Mouse (Mus musculus): Measurements from ENCODE around the gene Vsx1.

Vsx1 gene

DNA sequence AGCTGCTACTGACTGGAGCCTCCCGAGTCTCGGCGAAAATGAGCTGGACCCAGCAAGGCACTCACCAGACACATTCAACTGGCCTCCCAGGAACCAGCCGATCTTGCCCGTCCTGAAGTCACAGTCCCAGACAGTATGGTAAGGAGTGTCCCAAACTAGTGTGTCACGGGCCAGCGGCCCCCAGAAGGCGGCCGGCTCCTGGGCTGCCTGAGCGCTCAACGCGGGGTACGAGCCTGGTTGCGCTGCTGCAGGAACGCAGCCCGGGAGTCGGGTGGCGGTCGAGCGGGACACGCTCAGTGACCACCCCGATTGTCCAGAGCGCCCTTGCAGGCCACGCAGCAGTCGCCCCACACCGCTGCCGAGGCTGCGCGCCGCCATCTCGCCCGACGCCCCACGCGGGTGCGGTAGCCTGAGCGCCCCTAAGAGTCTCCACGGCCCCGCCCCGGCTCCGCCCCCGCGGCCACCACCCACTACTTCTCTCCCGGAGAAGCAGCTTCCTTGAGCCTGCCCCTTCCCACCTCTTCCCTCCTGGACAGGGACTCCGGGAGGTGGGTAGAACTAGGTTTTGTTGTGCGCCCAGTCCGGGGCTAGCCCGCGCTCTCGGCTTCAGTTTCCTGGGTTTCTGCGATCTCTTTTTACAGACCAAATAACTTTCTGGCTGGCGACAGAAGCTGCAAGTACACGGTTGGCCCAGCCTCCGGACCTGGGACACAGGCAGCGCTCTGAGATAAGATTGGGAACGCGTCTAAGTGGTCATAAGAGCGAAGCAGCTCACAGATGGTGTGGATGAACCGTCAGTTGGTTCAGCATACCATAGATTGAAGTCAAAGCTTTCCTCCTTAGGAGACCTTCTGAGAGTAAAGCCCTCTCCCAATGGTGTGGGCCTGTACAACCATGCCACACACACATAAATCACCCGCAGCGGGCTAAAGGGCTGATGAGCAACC is 21.1 kb downstream of the Vsx1 start, which contains the start of gene Acss1:
TSS of gene Acss1 (minus strand) at position 681 of the 947 bp plus-strand sequence.
- peak; percentile 31 for DNase-seq (ENCODE audit: low spot score)

DNA sequence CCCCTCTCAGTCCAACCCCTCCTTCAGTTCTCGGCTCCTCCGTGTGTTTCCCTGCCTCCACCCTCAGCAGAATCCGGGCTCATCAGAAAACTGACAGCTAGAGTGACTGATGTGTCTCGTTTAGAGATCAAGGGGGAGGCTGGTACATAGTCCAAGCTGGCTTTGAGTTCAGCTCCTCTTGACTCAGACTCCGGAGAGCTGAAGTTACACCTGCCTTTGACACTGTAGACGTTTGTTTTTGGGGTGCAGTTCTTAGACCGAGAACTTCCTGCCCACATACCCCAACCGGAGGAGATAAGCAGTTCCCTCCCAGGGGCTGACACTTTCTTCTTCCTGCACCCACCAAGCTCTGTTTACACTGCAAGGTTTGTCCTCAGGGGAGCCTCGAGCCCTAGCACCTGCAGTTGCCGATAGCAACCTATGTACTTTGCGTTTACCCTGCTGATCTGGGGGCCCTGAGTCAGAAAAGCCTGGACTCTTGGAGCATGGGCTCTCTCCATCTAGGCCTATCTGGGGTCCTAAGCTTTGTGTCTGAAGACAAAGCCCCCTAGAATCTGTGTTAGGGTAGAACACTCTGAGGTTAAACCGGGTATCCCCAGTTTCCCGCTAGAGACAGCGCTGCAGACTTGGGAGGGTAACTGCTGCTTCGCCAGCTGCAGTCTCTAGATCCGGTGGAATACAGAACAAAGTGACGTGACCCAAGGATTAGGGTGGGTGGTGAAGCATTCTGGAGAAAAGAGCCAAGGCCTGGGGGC is 21.9 kb downstream of the Vsx1 start:
- DNase-seq (ENCODE audit: low spot score): no peak

DNA sequence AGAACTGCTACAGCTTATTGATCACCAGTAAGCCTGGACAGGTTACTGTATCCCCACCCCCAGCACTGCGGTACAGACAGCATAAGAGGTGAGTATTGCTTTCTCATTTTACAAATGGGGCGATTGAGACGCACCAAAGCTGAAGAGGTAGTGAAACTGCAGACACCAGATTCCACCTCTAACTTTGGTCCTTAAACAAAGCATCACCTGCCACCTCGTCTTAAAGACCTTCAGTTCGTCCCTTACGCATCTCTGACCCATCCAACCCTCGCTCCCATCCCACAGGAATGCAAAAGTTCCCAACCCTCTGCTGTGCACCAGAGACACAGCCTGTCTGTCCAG is 22.5 kb downstream of the Vsx1 start:
- DNase-seq (ENCODE audit: low spot score): no peak

DNA sequence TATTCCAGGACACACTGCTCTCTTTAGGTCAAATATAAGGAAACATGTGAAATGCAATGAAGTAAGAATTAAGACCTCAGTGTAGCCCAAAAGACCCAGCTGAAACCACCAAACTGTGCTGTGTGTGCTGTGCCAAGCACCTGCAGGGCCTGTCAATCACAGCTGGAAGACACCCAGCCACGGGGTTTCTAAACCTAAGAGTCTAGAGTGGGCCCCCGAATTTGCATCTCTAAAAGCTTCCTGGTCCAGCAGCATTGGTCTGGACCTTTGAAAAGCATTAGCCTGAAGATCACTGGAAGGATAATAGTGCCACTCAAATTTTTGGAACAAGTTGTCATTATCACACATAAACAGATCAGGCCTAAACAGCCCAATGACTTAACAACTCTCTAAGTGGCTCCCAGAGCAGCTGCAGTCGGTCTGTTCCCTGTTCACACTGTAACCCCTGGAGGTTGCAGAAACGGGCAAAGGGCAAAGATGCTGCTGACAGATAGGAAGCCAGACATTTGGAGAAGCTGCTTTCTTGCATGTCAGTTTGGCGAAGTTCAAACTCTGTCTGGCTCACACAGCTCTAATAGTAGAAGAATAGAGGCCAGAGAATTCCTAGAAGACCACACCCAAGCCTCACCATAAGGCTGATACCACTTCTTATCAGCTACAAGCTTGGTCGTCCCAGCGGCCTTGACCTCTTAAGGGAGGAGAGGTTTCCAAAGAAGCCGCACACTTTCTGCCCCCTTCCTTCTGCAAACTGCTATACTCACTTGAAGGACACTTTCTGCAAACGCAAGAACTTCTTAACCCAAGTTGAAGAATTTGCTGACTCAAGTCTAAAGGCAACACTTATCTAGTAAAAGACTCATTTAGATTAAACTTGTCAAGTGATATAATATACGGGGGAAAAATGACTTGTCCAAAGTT is 23.4 kb downstream of the Vsx1 start:
- DNase-seq (ENCODE audit: low spot score): no peak

DNA sequence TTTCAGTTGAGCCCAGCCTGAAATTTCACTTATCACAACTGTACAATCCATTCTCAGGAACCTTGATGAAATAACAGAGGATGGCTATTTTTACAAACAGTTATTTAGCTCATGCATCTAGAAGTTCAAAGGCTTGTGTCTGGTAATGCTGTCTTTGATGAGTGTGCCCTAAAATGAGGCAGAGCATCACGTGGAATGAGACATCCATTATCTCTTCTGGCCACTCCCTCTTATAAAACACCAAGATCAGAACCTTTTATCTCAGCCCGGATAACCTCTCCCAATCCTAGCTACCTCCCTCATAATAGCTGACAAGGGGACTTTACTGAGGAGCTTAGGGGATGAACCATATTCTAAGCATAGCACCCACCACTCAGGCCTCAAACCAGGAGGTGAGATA is 24.2 kb downstream of the Vsx1 start:
- DNase-seq (ENCODE audit: low spot score): no peak

DNA sequence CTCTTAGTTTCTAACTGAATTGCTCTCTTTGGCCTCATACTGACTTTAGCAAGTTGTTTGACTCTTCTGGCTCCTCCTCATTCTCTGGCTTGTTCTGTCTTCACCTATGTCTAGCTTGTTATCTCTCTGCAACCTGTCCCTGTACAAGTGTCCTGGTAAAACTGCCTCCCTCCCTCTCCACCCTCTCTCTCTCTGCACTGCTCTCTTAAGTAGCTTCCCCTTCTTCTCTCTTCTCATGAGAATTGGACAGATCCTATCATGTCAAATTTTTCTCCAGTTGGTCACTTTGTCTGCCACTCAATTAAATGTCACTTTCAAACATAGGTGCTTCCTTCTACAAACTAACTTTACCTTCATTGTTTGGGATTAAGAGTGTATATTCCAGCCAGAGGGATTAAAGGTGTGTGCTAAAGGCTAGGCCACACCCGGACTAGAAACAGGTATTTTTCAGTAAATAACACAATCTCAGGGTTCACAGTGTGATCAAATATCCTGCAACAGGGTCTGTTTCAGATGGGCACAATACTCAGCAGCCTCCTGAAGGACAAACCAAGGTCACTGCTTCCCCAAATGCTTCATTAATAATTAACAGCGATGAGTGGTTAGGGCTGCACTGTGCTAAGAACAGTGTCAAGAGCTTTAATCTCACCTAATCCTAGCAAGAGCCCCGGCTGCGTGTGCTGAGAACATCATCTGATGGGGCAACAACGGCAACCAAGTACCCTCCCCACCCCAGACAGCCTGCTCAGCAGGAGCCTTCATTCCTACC is 24.8 kb downstream of the Vsx1 start:
- no peak for DNase-seq (ENCODE audit: low spot score)

DNA sequence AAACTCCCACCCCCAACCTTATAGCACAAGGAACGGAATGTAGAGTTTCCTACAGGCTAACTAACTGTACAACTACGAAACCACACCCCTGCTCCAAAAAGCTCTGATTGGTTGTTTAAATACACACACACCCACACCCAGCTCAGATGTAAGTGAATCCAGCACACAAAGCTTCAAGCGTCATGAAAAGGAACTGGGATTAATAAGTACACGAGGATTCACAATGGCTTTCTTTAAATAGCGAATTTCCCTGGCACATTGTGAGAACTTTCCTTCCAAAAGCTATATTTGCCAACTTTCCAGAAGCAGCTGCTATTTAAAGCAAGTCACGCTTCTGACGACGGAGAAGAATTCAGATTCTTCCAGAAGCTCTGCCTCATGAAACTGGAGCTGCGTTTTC is 25.9 kb downstream of the Vsx1 start:
- no peak for DNase-seq (ENCODE audit: low spot score)

DNA sequence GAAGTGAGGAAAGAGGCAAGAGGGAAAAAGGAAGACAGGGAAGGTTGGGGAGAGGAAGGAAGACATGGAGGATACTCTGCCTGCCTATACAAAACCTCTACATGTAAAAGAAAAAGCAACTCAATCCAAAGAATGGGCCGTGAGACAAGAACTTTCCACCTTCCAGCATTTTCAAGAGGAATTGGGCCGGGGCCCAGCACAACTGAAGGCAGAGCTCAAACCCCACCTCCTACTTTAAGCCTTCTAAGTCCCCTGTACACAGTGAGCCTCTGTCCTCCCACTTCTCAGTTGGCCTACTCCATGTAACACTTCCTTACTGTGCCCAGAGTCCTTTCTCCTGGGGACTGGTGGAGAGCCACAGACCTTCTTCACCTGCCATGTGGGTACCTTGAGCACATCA is 27.2 kb downstream of the Vsx1 start:
- DNase-seq (ENCODE audit: low spot score): no peak

DNA sequence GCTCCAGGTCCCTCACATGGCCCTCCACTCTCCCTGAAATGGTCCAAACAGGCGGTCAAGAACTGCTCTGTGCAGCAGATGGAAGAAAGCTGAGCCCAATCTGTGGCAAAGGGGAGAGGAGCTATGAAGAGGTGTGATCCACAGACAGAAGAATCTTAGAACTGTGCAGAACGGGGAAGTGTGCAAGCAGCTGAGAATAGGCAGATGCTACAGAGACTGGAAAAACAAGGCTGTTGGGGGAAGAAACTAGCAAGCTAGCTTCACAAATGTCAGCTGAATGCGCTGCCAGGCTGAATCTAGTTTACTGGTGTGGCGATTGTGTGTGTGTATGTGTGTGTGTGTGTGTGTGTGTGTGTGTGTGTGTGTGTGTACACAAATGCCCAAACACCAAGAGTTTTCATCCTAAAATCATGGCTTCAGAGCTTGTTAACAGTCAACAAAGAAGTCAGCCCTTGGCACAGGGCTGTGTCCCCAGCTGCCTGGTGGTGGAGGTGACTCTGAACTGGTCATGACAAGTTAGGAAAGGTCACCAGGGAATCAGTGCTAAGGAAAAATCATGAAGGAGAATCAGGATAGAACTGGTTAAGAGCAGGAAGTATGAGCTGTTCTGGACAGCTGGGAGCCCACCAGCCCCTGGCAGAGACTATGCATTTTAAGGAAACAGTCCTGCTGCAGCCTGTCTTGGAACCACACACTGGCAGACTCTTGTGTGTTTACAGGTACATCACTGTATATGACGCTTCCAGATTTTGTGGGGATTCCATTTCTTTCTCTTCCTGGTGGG is 28.3 kb downstream of the Vsx1 start:
- no peak for DNase-seq (ENCODE audit: low spot score)

DNA sequence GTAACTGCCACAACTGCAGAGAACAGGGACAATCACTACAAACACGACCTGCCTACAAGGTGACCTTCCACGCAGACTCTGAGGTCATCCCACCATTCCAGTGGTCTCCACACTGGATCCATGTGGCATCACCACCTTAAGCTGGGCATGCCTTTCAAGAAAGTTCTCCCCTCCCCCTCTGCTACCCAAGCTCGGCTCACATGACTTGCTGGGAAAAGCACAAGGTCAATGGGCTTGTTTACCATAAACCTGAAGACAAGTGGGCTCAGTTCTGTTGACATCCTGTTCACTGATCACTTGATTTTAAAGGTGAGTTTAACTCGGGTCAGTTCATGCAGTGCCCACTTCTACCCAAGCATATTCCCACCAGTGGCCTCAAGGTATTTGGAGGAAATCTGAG is 29.1 kb downstream of the Vsx1 start:
- DNase-seq (ENCODE audit: low spot score): no peak

DNA sequence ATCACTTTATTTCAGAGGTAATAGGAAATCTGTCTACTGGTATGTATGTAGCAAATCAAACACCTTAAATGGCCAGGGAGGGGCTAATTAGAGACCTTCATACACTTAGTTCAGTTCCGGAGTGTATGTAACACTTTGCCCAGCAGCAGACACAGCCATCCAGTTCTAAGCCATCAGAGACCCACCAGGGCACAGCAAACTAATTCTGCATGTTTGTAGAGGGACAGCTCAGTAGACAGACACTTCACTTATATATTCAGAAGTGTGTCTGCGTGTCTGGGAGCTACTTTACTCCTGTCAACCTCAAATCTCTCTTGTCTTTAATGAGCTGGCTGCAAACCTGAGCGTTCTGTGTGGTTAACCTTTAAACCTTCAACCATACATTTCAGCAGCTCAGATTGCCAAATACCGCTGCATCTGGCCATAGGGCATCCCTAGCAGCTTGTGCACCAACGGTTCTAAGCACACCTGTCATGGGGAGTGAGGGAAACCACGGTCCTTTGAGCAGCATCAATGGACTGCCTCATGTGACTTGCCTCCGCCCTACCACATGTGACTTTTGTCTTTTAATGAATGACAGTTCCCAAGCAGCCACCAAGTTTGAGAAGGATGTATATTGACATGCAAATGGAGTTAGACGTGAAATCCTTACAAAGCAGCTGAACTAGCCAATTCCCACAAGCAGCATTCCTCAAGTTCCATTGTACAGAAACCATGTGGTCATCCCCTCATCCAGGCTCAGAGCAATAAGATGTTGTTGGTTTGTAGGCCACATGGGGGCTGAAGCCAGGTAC is 32.0 kb downstream of the Vsx1 start:
- DNase-seq (ENCODE audit: low spot score): no peak

DNA sequence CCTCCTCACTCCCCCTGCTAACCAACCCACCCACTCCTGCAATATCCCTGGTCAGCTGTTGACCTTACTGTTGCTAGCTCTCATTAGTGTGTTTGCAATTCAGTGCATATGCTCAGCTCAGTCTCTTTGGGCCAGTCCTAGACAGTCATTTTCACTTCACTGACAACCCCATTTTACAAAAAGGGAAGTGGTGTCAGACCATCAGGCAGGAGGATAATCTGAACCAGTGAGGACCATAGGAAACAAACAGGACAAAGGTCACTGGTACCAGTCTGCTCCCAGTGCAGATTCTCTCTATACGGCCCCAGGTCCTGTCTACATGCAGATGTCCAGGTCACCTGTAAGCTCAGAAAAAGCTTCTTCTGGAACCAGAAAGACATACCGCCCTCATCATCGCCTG is 33.0 kb downstream of the Vsx1 start:
- no peak for DNase-seq (ENCODE audit: low spot score)

DNA sequence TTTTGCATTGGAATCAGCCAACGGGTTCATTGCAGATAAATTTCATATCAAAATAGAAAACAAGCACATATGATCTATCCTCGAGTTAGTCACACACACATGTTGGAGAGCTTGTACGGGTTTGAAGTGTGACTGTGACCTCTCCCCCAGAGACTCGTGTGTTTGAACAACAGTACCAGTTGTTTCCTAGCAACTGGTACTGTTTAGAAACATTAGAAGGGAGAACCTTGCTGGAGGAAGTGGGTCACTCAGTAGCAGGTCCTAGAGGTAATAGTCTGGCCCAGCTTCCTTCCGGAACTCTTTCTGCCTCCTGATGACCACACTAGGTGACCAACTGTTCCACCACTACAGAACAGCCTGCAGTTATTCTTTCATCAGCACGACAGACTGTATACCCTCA is 33.9 kb downstream of the Vsx1 start:
- DNase-seq (ENCODE audit: low spot score): no peak

DNA sequence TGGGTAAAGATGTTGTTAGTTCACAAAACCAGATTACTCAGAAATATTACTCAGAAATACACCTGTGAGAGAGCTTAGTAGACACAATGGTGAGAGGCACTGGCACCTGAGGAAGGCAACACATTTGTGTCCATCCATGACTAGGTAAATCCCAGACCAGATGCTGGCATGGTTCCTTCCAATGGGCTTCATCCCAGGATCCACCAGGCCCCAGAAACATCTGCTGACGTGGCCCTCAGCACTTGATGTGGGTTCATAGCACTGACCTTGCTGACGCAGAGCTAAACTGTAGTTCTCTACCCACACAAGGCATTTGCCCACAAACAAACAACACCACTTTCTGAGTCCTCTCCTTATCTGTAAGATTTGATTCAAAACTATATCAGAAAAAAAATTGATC is 34.3 kb downstream of the Vsx1 start:
- DNase-seq (ENCODE audit: low spot score): no peak

DNA sequence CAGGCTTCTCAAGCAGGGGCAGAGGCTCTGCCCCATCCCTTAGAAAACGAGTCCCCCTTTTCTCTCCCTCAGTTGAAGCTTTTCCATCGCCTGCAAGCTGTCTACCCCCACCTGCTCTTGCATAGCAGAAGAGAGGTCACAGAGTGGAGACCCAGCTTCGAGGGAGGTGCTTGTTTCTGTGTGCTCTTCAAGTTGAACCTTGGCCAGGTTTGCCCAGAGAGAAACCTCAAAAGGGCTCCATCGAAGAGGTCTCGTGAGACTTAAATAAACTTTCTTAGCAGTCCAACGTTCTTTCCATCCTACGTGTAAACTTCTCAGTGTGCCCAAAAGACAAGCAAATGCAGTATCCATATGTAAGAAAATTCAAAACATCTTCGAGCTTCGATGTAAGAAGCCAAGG is 37.8 kb downstream of the Vsx1 start:
- no peak for DNase-seq (ENCODE audit: low spot score)

DNA sequence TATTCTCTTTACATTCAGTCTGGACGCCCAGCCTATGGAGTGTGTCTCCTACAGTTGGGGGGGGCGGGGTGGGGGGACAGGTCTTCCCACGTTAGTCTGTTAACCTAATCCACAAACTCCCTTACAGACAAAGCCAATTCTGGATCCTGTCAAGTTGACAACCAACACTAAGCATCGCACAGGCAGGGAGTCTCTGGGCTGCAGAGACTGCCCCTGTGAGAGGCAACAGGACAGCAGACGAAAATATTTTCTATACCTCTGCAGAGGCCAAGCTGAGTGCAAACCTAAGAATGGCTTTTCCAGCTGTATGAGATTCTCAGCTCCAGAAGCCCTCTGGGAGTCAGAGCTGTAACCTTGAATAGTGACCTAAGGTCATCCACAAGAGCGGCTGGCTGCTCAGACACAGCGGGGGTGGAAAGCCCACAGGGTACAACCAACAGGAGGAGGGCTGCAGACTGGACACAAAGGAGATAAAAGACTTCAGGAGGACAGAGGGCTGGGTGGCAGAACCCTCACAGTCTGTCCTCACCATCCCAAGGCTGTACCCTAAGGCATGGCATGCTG is 38.6 kb downstream of the Vsx1 start:
- DNase-seq (ENCODE audit: low spot score): no peak

DNA sequence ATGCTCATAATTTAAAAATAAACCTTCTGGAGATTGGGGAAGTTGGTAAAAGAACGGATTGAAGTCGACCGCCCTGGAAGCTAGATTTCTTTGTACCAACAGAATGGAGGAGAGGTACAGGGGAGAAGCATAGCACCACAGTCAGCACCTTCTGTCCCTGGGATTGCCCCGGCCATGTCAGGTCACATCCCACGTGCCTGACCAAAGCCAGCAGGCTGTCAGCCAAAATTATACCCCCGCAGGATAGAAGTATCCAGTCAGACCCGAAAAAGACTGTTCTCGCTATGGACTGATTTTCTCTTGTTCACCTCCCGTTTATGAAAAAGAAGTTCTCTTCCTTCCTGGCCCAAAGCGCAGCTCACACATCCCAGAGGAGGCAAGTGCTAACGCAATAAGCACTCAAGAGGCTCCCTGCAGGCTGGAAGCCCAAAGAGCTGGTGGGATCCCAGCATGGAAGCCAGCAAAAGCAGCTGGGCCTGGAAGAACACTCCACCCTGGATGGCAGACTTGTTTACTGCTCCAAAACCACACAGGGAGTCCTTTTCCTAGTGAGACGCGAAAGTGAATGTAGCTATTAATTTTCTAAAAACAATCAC is 40.8 kb downstream of the Vsx1 start:
- DNase-seq (ENCODE audit: low spot score): no peak

DNA sequence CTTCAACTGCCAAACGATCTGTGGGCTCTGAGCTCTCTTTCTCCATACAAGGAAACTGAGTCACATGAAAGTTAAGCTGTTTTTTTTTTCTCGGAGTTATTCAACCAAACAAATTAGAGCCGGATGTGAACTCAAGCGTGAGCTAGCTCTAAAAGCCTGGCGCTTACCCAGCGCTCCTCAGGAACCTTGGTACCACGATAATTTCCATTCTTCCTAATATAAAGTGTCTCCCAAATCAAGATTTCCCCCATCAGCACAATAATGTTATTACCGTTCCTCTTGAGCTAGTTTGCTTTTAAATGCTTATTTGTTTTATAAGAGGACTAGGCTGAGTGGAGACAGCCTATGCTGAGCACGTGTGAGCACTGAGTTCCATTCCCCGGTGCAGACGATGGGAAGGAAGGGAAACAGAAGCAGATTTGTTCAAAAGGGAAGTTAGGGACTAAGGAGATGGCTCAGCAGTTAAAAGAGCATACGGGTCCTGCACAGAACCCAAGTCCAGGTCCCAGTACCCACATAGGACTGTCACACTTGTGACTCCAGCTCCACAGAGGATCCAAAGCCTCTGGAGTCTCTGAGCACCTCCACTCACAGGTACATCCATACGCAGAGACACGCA is 41.4 kb downstream of the Vsx1 start:
- DNase-seq (ENCODE audit: low spot score): no peak
